Mouse (Mus musculus) olfactory bulb, adult 2 months (tissue): ENCODE measurements at regions not wholly inside any gene's neighbourhood (a gene's known extent, or its start where the extent isn't known, plus 50 kb on each side); places are given as distances from the start of the nearest gene placed in this dataset.

Source experiments
- CTCF ChIP-seq: fragments of 200-500 bp; IDR thresholded peaks from 2 replicates; pipeline ENCODE4 v1.5.1; 2012; ENCODE audit warnings: low read depth, mild to moderate bottlenecking, low read length, moderate library complexity; ENCODE audit not compliant: insufficient read depth
- POLR2A ChIP-seq: fragments of 200-500 bp; IDR thresholded peaks from 2 replicates; pipeline ENCODE4 v1.6.1; 2012; ENCODE audit warnings: mild to moderate bottlenecking, low read depth, low read length, moderate library complexity; ENCODE audit not compliant: insufficient read depth

DNA sequence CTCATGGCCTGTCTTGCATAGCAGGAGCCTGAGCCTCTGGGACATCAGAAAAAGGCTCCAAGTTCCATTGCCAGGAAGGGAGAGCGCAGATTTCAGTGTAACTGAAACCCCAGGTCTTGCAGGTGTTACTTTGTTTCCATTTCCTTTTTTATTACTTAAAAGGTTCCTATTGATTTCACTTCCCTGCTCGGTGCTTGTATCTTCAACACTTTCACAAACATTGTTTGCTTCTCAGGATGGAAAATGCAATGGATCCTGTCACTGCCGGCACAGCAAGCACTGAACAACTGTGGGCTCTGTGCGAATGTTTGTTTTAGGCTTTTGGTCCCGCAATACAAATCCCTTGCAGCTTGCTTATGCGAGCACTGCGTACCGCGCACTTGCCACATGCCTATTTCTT lies 290.0 kb upstream of the Stt3b start:
- TF ChIP-seq CTCF (no peak), POLR2A (no peak)
